Mouse (Mus musculus) hindbrain, embryonic 11.5 days (tissue): Measurements from ENCODE around the gene Olfr470. TPM values are rescaled to one million over a fixed set of nuclear protein-coding genes. Genes with fewer than 3 reads are reported as not detected.
"Not testable (repeated sequence)": the region's sequence is repeated elsewhere in the genome, so short reads cannot be mapped to it uniquely, and the experiment has no call there.

Experiments
- ATAC-seq: fragments of 200-750 bp; cut with Nextera tagmentation; 2 replicates; pipeline ENCODE4 v1.8.0; 2017; ENCODE audit warnings: mild to moderate bottlenecking, moderate TSS enrichment, moderate library complexity; ENCODE audit not compliant: low FRiP score
- DNase-seq: peaks from one replicate; pipeline ENCODE4 v3.0.0-alpha.2; 2015; ENCODE audit warnings: low spot score
- H3K27ac ChIP-seq: fragments of 300-500 bp; sonication (generic); 2 replicates; pipeline ENCODE4 v1.5.1; 2014; ENCODE audit warnings: mild to moderate bottlenecking, low read depth, low read length
- H3K27me3 ChIP-seq: fragments of 300-500 bp; sonication (generic); 2 replicates; pipeline ENCODE4 v1.6.1; 2014; ENCODE audit warnings: mild to moderate bottlenecking, low read length, moderate library complexity, mixed read lengths; ENCODE audit not compliant: control insufficient read depth, insufficient read depth
- H3K36me3 ChIP-seq: fragments of 300-500 bp; sonication (generic); 2 replicates; pipeline ENCODE4 v1.6.1; 2014; ENCODE audit warnings: mild to moderate bottlenecking, low read length, moderate library complexity, mixed read lengths; ENCODE audit not compliant: control insufficient read depth, insufficient read depth
- H3K4me1 ChIP-seq: fragments of 300-500 bp; sonication (generic); replicated peaks from 2 replicates; pipeline ENCODE4 v1.6.1; 2014; ENCODE audit warnings: low read length, mixed read lengths; ENCODE audit not compliant: control insufficient read depth, insufficient read depth
- H3K4me2 ChIP-seq: fragments of 300-500 bp; sonication (generic); replicated peaks from 2 replicates; pipeline ENCODE4 v1.6.1; 2014; ENCODE audit warnings: mild to moderate bottlenecking, low read depth, low read length
- H3K4me3 ChIP-seq: fragments of 300-500 bp; sonication (generic); 2 replicates; pipeline ENCODE4 v1.5.1; 2014; ENCODE audit warnings: low read depth, low read length
- H3K9ac ChIP-seq: fragments of 300-500 bp; sonication (generic); 2 replicates; pipeline ENCODE4 v1.6.1; 2014; ENCODE audit warnings: low read depth, low read length
- H3K9me3 ChIP-seq: fragments of 300-500 bp; sonication (generic); 2 replicates; pipeline ENCODE4 v1.6.1; 2016; ENCODE audit warnings: low read length; ENCODE audit not compliant: control insufficient read depth
- whole genome bisulfite sequencing: fragments of 180-500 bp; shearing (Covaris S2); extraction: QIAGEN DNeasy Blood & Tissue Kit; methylation state at CpG from one replicate; pipeline ENCODE4 v1.1.7; 2014; 5-methylcytosine and 5-hydroxymethylcytosine counted together
- polyA plus RNA-seq: library from polyadenylated mRNA; unstranded; fragments of >200 nt; fragmentation: Nextera tagmentation; extraction: Ambion mirVana; gene quantifications from 2 replicates; pipeline ENCODE4 v1.2.1, GENCODE M21; 2014

The Olfr470 gene
- not detected in 2 replicates for polyA plus RNA-seq

DNA sequence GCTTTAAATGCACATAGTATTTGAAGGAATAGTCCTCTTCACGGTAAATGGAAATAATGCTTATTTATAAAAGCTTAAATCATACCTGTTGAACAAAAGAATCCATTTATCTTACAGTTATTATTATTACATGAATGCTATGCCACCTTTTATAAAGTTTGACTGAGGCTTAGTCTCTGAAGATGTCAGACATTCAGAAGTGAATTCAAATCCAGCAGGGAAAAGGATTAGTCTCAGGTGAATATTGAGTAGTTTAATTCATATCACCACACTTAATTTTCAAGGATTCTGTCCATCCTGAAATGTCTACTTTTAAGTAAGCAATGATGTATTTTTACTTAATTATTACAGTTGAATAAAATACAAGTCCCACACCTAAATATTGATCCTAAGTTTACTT is at the start of gene Olfr470:
Gene Olfr470 (minus strand): TSS at position 101 of the 400 bp plus-strand sequence.
- H3K4me2 ChIP-seq, H3K9ac ChIP-seq, H3K27ac ChIP-seq, H3K4me3 ChIP-seq, ATAC-seq, H3K4me1 ChIP-seq, DNase-seq, H3K36me3 ChIP-seq, H3K9me3 ChIP-seq, H3K27me3 ChIP-seq: not testable (repeated sequence)
- 92% methylated on average over 1 of the region's 1 CpGs for WGBS

DNA sequence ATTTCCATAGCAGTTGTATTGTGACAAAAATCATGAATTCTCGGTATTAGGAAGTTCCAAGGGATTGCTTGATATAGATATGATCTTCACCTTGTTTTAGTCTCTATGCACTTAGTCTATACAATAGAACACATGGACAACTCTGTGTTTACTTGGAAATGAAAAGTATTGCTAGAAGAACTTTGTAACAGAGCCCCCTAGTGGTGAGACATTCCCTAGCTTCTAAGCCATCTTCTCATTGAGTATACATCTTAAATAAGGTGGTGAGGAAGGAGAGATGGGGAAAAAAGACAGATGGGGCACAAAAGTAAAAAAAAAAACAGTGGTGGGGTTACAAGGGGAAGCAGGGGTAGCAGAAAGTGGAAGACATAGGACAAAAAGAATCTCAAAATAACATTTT is 5.6 kb downstream of the Olfr470 start:
- no peak for ATAC-seq
- Histone ChIP-seq H3K4me3 (no peak overlapping the region), H3K4me2 (no peak overlapping the region), H3K27me3 (no peaks in the 10 kb centered on the region), H3K27ac (no peak overlapping the region), H3K4me1 (no peaks in the 10 kb centered on the region), H3K9ac (no peak overlapping the region), H3K36me3 (no peaks in the 10 kb centered on the region), H3K9me3 (no peaks in the 10 kb centered on the region)
- WGBS = 83% methylated on average over 1 of the region's 1 CpGs
- peak; percentile 42 for DNase-seq

DNA sequence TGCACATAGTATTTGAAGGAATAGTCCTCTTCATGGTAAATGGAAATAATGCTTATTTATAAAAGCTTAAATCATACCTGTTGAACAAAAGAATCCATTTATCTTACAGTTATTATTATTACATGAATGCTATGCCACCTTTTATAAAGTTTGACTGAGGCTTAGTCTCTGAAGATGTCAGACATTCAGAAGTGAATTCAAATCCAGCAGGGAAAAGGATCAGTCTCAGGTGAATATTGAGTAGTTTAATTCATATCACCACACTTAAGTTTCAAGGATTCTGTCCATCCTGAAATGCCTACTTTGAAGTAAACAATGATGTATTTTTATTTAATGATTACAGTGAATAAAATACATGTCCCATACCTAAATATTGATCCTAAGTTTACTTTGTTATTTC is 21.8 kb downstream of the Olfr470 start, which contains the start of gene Olfr469:
Gene Olfr469 (minus strand): TSS at position 101 of the 400 bp plus-strand sequence.
- not testable (repeated sequence) for H3K4me2 ChIP-seq, H3K4me1 ChIP-seq, ATAC-seq, H3K9me3 ChIP-seq, H3K36me3 ChIP-seq, DNase-seq, H3K27ac ChIP-seq, H3K4me3 ChIP-seq, H3K27me3 ChIP-seq, H3K9ac ChIP-seq

DNA sequence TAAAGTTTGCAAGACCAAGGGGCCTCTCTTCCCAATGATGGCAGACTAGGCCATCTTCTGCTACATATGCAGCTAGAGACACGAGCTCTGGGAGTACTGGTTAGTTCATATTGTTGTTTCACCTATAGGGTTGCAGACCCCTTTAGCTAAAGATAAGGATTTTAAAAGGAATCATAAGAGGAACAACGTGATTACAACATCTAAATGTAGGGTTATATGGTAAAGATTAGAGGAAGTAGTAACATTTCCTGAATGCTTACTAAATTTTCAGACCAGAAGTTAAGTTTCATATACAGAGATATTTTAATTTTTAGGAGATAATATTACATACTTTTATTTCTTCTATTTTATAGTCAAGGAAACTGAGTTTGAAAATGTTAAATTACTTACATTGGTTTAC is 23.4 kb downstream of the Olfr470 start:
- not testable (repeated sequence) for H3K9ac ChIP-seq, H3K27me3 ChIP-seq, H3K36me3 ChIP-seq, ATAC-seq, H3K4me1 ChIP-seq, H3K4me2 ChIP-seq, H3K27ac ChIP-seq, DNase-seq, H3K9me3 ChIP-seq, H3K4me3 ChIP-seq
- WGBS = 62% methylated on average over 2 of the region's 2 CpGs

DNA sequence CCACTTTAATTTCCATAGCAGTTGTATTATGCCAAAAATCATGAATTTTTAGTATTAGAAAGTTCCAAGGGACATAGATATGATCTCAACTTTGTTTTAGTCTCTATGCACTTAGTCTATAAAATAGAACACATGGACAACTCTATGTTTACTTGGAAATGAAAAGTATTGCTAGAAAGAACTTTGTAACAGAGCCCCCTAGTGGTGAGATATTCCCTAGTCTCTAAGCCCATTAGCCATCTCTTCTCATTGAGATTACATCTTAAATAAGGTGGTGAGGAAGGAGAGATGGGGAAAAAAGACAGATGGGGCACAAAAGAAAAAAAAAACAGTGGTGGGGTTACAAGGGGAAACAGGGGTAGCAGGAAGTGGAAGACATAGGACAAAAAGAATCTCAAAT is 27.8 kb downstream of the Olfr470 start:
- H3K9ac ChIP-seq = no peak overlapping the region
- no peaks in the 10 kb centered on the region for H3K4me1 ChIP-seq
- no peaks in the 10 kb centered on the region for H3K27me3 ChIP-seq
- DNase-seq = peak; percentile 21
- no peak overlapping the region for H3K4me2 ChIP-seq
- no peak for ATAC-seq
- no peak overlapping the region for H3K4me3 ChIP-seq
- no peaks in the 10 kb centered on the region for H3K9me3 ChIP-seq
- H3K27ac ChIP-seq = no peak overlapping the region
- H3K36me3 ChIP-seq = no peaks in the 10 kb centered on the region

DNA sequence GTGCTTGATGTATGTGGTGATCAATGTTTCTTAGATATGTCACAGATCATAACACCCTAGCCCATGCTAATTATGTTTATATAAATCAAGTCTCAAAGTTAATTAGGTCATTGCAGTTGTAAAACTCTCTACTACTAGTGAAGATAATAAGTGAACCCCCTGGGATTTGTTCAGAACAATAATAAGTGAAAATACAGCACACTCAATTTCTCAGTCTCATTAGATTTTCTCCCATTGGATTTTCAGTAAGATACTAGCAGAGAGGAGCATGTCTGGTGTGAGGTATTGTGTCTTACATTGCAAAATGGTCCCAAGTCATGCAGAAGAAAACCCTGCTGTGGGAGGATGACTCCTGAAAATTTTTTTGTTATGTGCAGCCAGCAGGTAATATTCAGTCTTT is 35.3 kb downstream of the Olfr470 start, which contains the start of gene Olfr467:
Gene Olfr467 (plus strand): TSS at position 301 of the 400 bp plus-strand sequence.
- Histone ChIP-seq H3K36me3 (no peaks in the 10 kb centered on the region), H3K9me3 (no peaks in the 10 kb centered on the region), H3K27me3 (no peaks in the 10 kb centered on the region), H3K27ac (no peak within 1 kb of the TSS), H3K4me2 (no peak within 1 kb of the TSS), H3K4me1 (no peaks in the 10 kb centered on the region), H3K9ac (no peak within 1 kb of the TSS), H3K4me3 (no peak within 1 kb of the TSS)
- ATAC-seq = no peak
- DNase-seq = no peak

DNA sequence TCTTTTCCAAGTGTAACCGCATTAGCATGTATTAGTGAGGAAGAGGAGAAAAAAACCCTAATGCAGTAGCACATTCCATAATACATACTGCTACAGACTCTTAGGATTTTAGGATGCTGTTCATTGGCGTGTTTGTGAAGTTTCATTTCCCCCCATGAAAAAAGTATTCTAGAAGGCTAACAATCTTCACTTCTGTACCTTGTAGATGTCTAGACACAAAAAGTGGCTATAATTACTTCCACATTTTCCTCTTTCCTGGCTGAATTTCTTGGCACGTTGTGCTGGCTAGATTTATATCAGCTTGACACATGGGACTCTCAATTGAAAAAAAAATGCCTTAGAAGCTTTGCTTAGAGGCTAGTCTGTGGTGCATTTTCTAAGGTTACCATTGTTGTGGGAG is 45.2 kb downstream of the Olfr470 start:
- Histone ChIP-seq H3K36me3 (no peaks in the 10 kb centered on the region), H3K9me3 (no peaks in the 10 kb centered on the region), H3K4me2 (no peak overlapping the region), H3K9ac (no peak overlapping the region), H3K4me3 (no peak overlapping the region), H3K27ac (no peak overlapping the region), H3K4me1 (no peaks in the 10 kb centered on the region), H3K27me3 (no peaks in the 10 kb centered on the region)
- ATAC-seq (no peak), DNase-seq (no peak)
- 77% methylated on average over 3 of the region's 3 CpGs for WGBS

DNA sequence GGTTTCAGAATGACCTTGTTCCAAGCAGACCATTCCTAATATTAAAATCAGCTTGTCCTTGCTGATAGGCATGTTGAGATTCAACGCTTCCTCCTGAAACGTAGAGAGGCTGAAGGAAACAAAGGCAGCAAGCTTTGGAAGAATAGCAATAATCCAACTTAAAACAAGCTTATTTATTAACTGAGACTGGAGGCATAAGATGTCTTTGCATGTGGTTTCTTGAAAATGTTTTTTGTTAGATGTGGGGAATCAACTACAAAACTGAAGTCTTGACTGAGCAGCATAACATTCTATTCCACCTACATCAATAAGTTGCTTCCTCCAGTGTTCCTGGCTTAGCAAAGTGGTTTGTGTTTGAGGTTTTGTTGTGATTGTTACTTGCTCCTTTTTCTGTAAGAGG is 46.2 kb downstream of the Olfr470 start, which contains the start of gene Ovch2:
Gene Ovch2 (minus strand): TSS at position 101 of the 400 bp plus-strand sequence.
- Histone ChIP-seq H3K27me3 (no peaks in the 10 kb centered on the region), H3K4me3 (no peak within 1 kb of the TSS), H3K9me3 (no peaks in the 10 kb centered on the region), H3K9ac (no peak within 1 kb of the TSS), H3K36me3 (no peaks in the 10 kb centered on the region), H3K27ac (no peak within 1 kb of the TSS), H3K4me1 (no peaks in the 10 kb centered on the region), H3K4me2 (no peak within 1 kb of the TSS)
- 89% methylated on average over 2 of the region's 2 CpGs for WGBS
- DNase-seq (no peak), ATAC-seq (no peak)

DNA sequence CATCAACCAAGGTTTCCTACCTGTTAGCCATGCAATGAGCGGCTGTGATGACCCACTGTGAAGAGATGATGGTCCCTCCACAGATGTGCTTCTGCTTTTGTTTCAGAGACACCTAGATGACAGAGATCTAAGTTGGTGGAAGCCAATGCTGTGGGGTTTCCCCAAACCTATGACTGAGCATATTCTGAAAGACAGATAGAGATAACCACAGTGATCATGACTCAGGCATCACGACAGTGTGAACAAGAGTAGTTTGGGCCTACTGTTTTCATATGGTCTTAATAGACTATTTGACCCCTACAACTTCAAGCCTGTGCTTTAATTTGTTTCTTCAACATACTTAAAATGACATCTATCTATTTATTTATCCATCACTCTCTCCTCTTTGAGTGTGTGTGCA is 50.8 kb downstream of the Olfr470 start:
- ATAC-seq (no peak), DNase-seq (no peak)
- Histone ChIP-seq H3K4me1 (no peaks in the 10 kb centered on the region), H3K4me3 (no peak overlapping the region), H3K4me2 (no peak overlapping the region), H3K27ac (no peak overlapping the region), H3K36me3 (no peaks in the 10 kb centered on the region), H3K27me3 (no peaks in the 10 kb centered on the region), H3K9ac (no peak overlapping the region), H3K9me3 (no peaks in the 10 kb centered on the region)
- WGBS = 80% methylated on average over 2 of the region's 2 CpGs
